Mouse (Mus musculus) ES-E14 (cell line): ENCODE measurements around the gene Prex1. TPM values are rescaled to one million over a fixed set of nuclear protein-coding genes. Genes with fewer than 3 reads are reported as not detected.
A peak's percentile ranks its signal among the peaks of the same experiment; 100 is the strongest.

Experiments used
- DNase-seq: peaks from one replicate; pipeline ENCODE4 v3.0.0-alpha.2; 2013; ENCODE audit warnings: low read depth, low spot score
- H3K27ac ChIP-seq: 2 replicates; pipeline ENCODE4 v1.5.1; 2012; ENCODE audit warnings: low read depth, mild to moderate bottlenecking, low read length, moderate library complexity, mixed read lengths; ENCODE audit not compliant: poor library complexity, insufficient read depth, severe bottlenecking
- H3K36me3 ChIP-seq: 2 replicates; pipeline ENCODE4 v1.6.1; 2012; ENCODE audit warnings: mild to moderate bottlenecking, low read length, moderate library complexity, mixed read lengths; ENCODE audit not compliant: control insufficient read depth, poor library complexity, insufficient read depth, severe bottlenecking
- H3K4me1 ChIP-seq, 2 experiments: fragments of 150-350 bp in 1 of 2; sonication (generic) in 1 of 2; 2 replicates each; pipeline ENCODE4 v1.6.1; 2012; ENCODE audit warnings: low read length in 2 of 2, mild to moderate bottlenecking in 1 of 2, mixed read lengths in 1 of 2; ENCODE audit not compliant: control insufficient read depth in 2 of 2, insufficient read depth in 2 of 2, poor library complexity in 1 of 2
- H3K4me3 ChIP-seq, 2 experiments: fragments of 150-350 bp in 1 of 2; sonication (generic) in 1 of 2; 2 replicates each; pipeline ENCODE4 v1.5.1; 2012; ENCODE audit warnings: low read length in 2 of 2, low read depth in 1 of 2, mild to moderate bottlenecking in 1 of 2, mixed read lengths in 1 of 2; ENCODE audit not compliant: insufficient read depth in 1 of 2, poor library complexity in 1 of 2, severe bottlenecking in 1 of 2
- H3K9ac ChIP-seq: 2 replicates; pipeline ENCODE4 v1.6.1; 2012; ENCODE audit warnings: low read depth, mild to moderate bottlenecking, low read length, mixed read lengths; ENCODE audit not compliant: poor library complexity, insufficient read depth, severe bottlenecking
- H3K9me3 ChIP-seq: fragments of 150-350 bp; sonication (generic); 2 replicates; pipeline ENCODE4 v1.6.1; 2012; ENCODE audit warnings: low read depth, mild to moderate bottlenecking, low read length; ENCODE audit not compliant: control insufficient read depth, insufficient read depth
- CHD2 ChIP-seq: IDR thresholded peaks from 2 replicates; pipeline ENCODE4 v1.6.1; 2014; ENCODE audit warnings: mild to moderate bottlenecking, low read depth, low read length, inconsistent platforms
- HCFC1 ChIP-seq: IDR thresholded peaks from 2 replicates; pipeline ENCODE4 v1.6.1; 2012; ENCODE audit warnings: low read length, inconsistent platforms, borderline replicate concordance; ENCODE audit not compliant: insufficient read depth
- MAFK ChIP-seq: IDR thresholded peaks from 2 replicates; pipeline ENCODE4 v1.6.1; 2014; ENCODE audit warnings: mild to moderate bottlenecking, low read depth, low read length, inconsistent platforms; ENCODE audit not compliant: insufficient read depth
- ZC3H11A ChIP-seq: IDR thresholded peaks from 2 replicates; pipeline ENCODE4 v1.6.1; 2012; ENCODE audit warnings: low read depth, mild to moderate bottlenecking, inconsistent platforms, low read length, borderline replicate concordance
- ZNF384 ChIP-seq: IDR thresholded peaks from 2 replicates; pipeline ENCODE4 v1.6.1; 2012; ENCODE audit warnings: low read depth, low read length, inconsistent platforms
- in situ Hi-C, 2 experiments: fragments of 600-800 bp; cut with MboI; formaldehyde crosslinking; loops; one replicate each; pipeline ENCODE4 v1.15.1; 2025; ENCODE audit warnings: low sequenced_read_pairs in 2 of 2, inconsistent platforms in 1 of 2; ENCODE audit not compliant: unreplicated experiment in 2 of 2
- total RNA-seq: library from RNA; depleted of rRNA; stranded (reverse); fragments of 300-350 nt; gene quantifications from 2 replicates; pipeline ENCODE4 v1.2.3, GENCODE M21; 2012

Prex1 gene
- total RNA-seq, 1 experiment: 1.5 TPM

DNA sequence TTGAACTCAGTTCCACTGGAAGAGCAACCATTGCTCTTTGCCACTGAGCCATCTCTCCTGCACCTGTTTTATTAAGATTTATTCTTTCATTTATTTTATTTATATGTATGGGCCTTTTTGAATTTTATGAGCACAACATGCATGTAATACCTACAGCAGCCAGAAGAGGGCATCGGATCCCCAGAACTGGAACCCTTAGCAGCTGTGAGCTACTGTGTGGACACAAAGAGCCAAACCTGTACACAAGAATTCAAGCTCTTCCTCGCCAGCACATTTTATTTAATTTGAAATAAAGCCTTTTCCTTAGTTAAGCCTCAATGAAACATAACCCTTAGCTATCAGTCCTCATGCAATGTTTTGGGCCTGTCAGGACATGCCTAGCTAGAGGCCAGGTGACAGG, 158.1 kb downstream of the Prex1 start:
- no peak overlapping the region for H3K4me3 ChIP-seq
- H3K36me3 ChIP-seq: no peaks in the 10 kb centered on the region
- in situ Hi-C loops: loop anchor here (5.0 to 10.0 kb wide), 2 partner anchors 461 to 468 kb away; no protein-coding TSS in a partner anchor
- no peak for DNase-seq
- no peak overlapping the region for H3K27ac ChIP-seq
- no peak overlapping the region for H3K9ac ChIP-seq
- no peaks in the 10 kb centered on the region for H3K9me3 ChIP-seq
- peaks cover 11 to 23% of the 10 kb centered on the region in 2 experiments; a peak in 3 of 4 replicates for H3K4me1 ChIP-seq
- TF ChIP-seq CHD2 (no peak), ZC3H11A (peak; percentile 18; the same call in 1 of the 2 replicates)

DNA sequence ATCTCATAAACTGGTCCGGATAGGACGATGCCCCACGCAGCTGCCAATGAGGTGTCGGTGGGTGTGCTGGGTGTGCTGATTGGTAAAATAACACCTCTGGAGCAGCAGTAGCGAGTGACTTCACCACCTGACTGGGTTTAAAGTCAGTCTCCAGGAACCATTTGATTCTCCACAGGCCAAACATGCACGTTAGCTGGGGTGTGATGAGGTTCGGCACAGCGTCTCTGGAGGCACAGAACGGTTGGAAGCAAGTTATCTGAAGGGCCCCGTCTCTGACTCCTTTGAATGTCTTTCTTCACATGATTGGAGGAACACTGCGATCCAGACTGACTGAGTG, 159.5 kb downstream of the Prex1 start:
- Histone ChIP-seq H3K4me1 (peaks cover 11 to 29% of the 10 kb centered on the region in 2 experiments; a peak in 3 of 4 replicates), H3K9ac (no peak overlapping the region), H3K36me3 (no peaks in the 10 kb centered on the region), H3K9me3 (no peaks in the 10 kb centered on the region), H3K27ac (no peak overlapping the region), H3K4me3 (no peak overlapping the region)
- DNase-seq: no peak
- no peak for TF ChIP-seq CHD2
- no peak for TF ChIP-seq HCFC1
- TF ChIP-seq MAFK: no peak
- in situ Hi-C loops: loop anchor here in 1 of 2 experiments (10.0 kb wide), 1 partner anchor 459 kb away; no protein-coding TSS in a partner anchor

DNA sequence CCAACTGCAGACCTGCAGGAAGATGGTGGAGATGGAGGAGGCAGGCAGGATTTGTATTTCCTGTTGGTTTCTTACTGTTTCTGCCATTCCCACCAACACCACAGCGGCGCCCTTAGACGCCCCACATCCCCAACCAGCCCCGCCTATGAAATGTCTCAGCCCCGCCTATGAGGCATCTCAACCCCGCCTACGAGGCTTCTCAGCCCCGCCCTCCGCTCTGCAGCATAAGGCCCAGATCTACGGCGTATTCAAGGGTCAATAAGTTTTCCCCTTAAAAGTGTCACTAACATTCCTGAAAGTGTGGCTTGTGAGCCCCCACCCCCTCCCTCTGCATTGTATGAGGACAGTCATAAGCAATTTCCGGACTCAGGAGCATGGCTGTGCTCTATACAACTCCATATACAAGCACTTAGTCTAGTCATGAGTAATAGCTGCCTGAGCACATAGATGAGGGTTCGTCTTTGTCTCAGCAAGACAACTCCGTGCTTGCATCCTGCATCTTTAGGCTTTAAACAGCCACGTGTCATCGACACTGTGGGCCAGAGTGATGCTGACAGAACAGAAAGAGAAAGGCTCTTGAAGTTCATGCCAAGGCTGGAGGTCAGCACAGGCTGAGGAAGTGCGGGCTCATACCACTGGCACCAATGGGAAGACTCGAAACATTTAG, 160.0 kb downstream of the Prex1 start:
- Histone ChIP-seq H3K9ac (no peak overlapping the region), H3K9me3 (no peaks in the 10 kb centered on the region), H3K36me3 (no peaks in the 10 kb centered on the region), H3K4me1 (peaks cover 11 to 29% of the 10 kb centered on the region in 2 experiments; a peak in 3 of 4 replicates), H3K4me3 (no peak overlapping the region), H3K27ac (no peak overlapping the region)
- in situ Hi-C loops: loop anchor here in 1 of 2 experiments (10.0 kb wide), 1 partner anchor 459 kb away; no protein-coding TSS in a partner anchor
- peak; percentile 62 for DNase-seq
- TF ChIP-seq HCFC1: no peak
- TF ChIP-seq ZC3H11A: no peak
- no peak for TF ChIP-seq CHD2
- no peak for TF ChIP-seq MAFK
- TF ChIP-seq ZNF384: no peak

DNA sequence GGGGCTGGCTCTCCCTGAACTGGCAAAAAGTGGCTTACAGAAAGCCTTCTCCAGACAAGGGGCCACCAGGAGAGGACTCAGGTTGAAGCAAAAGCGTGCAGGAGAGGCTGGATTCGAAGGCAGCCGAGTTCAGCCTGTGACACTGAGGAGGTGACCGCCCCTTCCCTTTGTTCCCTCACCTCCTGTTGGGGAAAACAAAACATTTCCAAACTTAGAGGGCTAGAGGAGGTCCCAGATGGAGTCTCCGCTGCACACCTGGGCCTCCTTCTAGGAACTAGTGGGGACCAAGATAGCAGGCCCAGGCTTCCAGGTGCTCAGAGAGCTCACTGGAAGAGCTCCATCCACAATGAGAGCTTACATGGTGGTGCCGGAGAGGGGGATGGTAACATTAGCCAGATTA, 161.0 kb downstream of the Prex1 start:
- TF ChIP-seq ZNF384 (no peak), ZC3H11A (no peak), CHD2 (no peak), HCFC1 (no peak), MAFK (no peak)
- in situ Hi-C loops: loop anchor here in 1 of 2 experiments (10.0 kb wide), 1 partner anchor 458 kb away; no protein-coding TSS in a partner anchor
- Histone ChIP-seq H3K27ac (no peak overlapping the region), H3K9me3 (no peaks in the 10 kb centered on the region), H3K36me3 (no peaks in the 10 kb centered on the region), H3K4me3 (no peak overlapping the region), H3K4me1 (peaks cover 11 to 29% of the 10 kb centered on the region in 2 experiments; a peak in 3 of 4 replicates), H3K9ac (no peak overlapping the region)
- DNase-seq: no peak
